Mouse (Mus musculus): Measurements from ENCODE around the gene Olfr91.
"Not testable (repeated sequence)": the region's sequence is repeated elsewhere in the genome, so short reads cannot be mapped to it uniquely, and the experiment has no call there.

The Olfr91 gene

DNA sequence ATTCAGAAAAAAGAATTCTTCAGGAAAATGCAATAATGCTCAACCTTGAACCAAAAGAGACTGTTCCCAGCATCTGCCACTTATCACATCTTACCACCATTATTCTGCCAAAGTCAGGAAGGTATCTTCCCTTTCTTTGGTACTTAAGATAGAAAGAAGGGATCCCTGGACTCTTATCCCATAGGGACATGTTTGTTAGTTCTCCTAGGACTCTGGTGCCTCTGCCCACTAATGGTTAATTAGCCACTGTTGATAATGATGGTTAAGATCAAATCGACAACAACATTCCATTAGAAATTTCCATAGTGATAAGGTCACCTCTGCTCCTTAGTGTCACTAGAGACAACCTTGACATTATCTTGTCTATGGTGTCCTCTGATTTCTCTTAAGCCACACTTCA, at the start of gene Olfr91:
Olfr91 (minus strand) TSS at position 101 of the 400 bp plus-strand sequence.
- no peak for DNase-seq (ENCODE audit: low spot score)

DNA sequence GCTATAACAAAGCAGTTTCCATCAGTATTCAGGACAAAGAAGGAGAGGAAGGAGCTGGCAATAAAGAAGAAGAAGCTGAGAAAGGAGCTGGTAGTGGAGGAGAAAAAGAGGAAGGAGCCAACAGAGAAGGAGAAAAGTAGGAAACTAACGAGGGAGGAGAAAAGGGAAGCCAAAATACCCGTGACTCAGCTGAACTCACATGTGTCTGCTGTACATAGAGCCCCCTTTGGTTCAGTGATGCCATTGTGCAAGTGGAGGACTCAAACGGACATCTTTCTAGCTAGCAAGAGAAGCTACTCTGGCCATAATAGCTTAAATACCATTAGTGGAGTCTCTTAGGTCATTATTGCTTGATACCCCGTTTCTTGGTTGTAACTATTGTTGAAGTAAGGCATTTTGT, 33.3 kb upstream of the Olfr91 start:
- DNase-seq (ENCODE audit: low spot score) = not testable (repeated sequence)

GRCm38 (mm10) chr17:37119988-37120387, 21.9 kb upstream of the Olfr91 start, which contains the start of gene Olfr92:
Gene Olfr92 (minus strand): TSS chr17:37120088.
- no peak for DNase-seq (ENCODE audit: low spot score)

GRCm38 (mm10) chr17:37093289-37093688, 4.8 kb downstream of the Olfr91 start:
- DNase-seq (ENCODE audit: low spot score) = no peak

GRCm38 (mm10) chr17:37092198-37092597, 5.9 kb downstream of the Olfr91 start:
- no peak for DNase-seq (ENCODE audit: low spot score)

GRCm38 (mm10) chr17:37088399-37088798, 9.7 kb downstream of the Olfr91 start, which contains the start of gene Olfr90:
Gene Olfr90 (minus strand): TSS chr17:37088499.
- no peak for DNase-seq (ENCODE audit: low spot score)

- DNase-seq (ENCODE audit: low spot score) = no peak
Observed at GRCm38 (mm10) chr17:37085545-37085944, 12.5 kb downstream of the Olfr91 start.

DNA sequence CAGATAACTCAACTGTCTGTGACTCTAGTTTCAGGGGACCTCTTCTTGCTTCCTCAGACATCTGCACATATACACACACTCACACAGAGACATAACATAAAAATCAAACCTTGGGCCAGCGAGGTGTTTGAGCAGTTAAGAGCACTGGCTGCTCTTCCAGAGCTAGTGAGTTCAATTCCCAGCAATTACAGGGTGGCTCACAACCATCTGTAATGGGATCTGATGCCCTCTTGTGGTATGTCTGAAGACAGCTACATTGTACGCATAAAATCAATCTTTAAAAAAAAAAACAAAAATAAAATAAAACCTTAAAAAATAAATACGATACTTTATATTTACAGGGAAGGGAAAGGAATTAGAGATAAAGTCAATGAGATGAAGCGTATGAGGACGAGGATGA, 13.4 kb downstream of the Olfr91 start:
- no peak for DNase-seq (ENCODE audit: low spot score)

GRCm38 (mm10) chr17:37083327-37083726, 14.8 kb downstream of the Olfr91 start:
- peak; percentile 29 for DNase-seq (ENCODE audit: low spot score)

DNA sequence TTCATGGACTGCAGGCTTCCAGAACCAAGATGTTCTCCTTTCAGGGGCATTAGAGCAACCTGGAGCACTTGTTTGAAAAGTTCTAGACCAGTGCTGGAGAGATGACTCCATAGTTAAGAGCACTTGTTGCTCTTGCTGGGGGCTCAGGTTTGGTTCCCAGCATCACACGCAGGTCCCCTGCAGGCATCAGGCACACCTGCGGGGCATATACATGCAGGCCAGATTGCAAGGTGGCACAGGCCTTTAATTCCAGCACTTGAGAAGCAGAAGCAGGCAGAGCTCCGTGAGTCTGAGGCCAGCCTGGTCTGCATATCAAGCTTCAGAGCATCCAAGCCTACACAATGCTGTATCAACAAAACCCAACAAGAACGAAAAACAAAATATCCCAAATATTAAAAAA, 16.4 kb downstream of the Olfr91 start:
- no peak for DNase-seq (ENCODE audit: low spot score)

- peak; percentile 33 for DNase-seq (ENCODE audit: low spot score)
Observed at GRCm38 (mm10) chr17:37080119-37080518, 18.0 kb downstream of the Olfr91 start.

- DNase-seq (ENCODE audit: low spot score) = no peak
Observed at GRCm38 (mm10) chr17:37078990-37079389, 19.1 kb downstream of the Olfr91 start.

- no peak for DNase-seq (ENCODE audit: low spot score)
Observed at GRCm38 (mm10) chr17:37078193-37078592, 19.9 kb downstream of the Olfr91 start.

GRCm38 (mm10) chr17:37075766-37076165, 22.3 kb downstream of the Olfr91 start:
- no peak for DNase-seq (ENCODE audit: low spot score)

- no peak for DNase-seq (ENCODE audit: low spot score)
Observed at GRCm38 (mm10) chr17:37075181-37075580, 22.9 kb downstream of the Olfr91 start.

- DNase-seq (ENCODE audit: low spot score) = no peak
Observed at GRCm38 (mm10) chr17:37072730-37073276, 25.3 kb downstream of the Olfr91 start.

- no peak for DNase-seq (ENCODE audit: low spot score)
Observed at GRCm38 (mm10) chr17:37072080-37072729, 25.9 kb downstream of the Olfr91 start.

DNA sequence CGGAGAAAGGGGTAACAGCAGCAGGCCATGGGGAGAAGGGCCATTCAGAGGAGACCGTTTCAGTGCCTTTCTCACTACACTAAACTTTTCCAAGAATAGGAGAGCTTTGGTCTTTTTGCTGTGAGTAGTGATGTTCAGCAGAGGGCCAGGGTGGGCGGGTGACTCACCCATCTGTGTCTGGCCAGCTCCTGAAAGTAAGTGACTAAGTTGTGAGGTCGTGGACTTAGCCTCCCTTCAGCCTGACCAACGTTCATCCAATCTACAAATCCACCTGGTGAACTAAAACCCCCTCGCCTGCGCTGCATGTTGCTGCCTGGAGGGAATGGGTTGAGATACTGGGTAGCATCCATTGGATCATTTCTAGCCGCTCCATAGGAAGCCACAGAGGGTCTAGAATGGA, 28.0 kb downstream of the Olfr91 start:
- no peak for DNase-seq (ENCODE audit: low spot score)

- no peak for DNase-seq (ENCODE audit: low spot score)
Observed at GRCm38 (mm10) chr17:37067861-37068260, 30.2 kb downstream of the Olfr91 start.

- DNase-seq (ENCODE audit: low spot score) = no peak
Observed at GRCm38 (mm10) chr17:37065993-37066392, 32.1 kb downstream of the Olfr91 start.

GRCm38 (mm10) chr17:37063686-37064495, 34.2 kb downstream of the Olfr91 start:
- no peak for DNase-seq (ENCODE audit: low spot score)

- no peak for DNase-seq (ENCODE audit: low spot score)
Observed at GRCm38 (mm10) chr17:37063063-37063462, 35.0 kb downstream of the Olfr91 start.

DNA sequence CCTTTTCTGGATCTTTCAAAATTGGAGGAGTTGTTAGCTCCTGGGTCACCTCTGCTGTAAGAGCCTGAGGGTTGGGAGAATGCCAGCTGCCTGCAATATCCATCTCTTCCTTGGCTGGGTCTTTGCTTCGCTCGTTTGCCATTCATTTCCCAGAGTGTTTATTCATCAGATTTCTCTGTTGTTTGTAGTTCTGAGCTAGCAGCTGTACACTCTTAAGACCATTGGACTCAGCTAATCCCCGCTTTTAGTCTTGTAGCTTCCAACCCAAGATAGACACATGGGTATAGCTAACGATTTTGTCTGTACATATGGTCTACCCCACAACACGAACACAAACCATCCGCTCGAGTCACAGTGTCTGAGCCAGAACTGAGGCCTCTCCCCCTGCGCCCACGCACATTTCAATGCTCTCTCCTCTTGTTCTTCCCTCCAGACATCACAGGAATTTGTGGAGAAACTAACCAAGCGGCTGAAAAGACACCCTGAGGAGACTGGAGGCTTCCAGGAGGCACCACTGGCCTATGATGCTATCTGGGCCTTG, 35.9 kb downstream of the Olfr91 start:
- no peak for DNase-seq (ENCODE audit: low spot score)
